Mouse (Mus musculus): ENCODE results near the gene Mrpl45.

GRCm38 (mm10) chr11:97368501-97368900 is 53.0 kb downstream of the Mrpl45 start:
- TF ChIP-seq POLR2A (IDR thresholded peaks at IDR 0.05; ENCODE audit: low read depth, low read length), result no peak
- TF ChIP-seq CTCF (conservative IDR thresholded peaks at IDR 0.05; ENCODE audit: insufficient read depth, insufficient read length, low read depth, low read length), result no peak

Data from kidney, adult 2 months (tissue).